Mouse (Mus musculus) E14TG2a.4 (cell line): ENCODE measurements around the gene Oas3.

Experiments
- CTCF ChIP-seq: conservative IDR thresholded peaks from 2 replicates; pipeline ENCODE4 v1.5.1; 2014; ENCODE audit warnings: low read length
- NANOG ChIP-seq: IDR thresholded peaks from 2 replicates; pipeline ENCODE4 v1.6.1; 2014; ENCODE audit warnings: borderline replicate concordance, low read length, mixed read lengths

DNA sequence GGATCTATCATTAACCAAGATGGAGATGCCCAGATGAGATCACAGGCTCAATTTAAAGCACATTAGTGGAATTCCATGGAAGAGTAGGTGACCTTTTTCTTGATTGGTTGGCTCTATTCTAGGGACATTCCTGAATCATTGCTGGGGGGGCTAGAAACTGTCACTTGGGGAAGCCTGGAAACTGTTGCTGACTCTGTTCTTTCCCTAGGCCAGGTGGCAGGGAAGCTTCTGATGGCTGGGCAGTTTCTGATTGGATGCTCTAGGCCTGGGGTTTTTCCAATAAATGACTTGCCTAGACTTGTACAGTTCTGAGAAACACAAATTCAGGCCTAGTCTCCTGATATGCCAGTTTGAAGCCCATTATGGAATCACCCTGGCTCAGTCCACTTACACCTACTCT is 41.5 kb upstream of the Oas3 start:
- TF ChIP-seq CTCF (no peak), NANOG (no peak)
